Mouse (Mus musculus): ENCODE measurements at regions not wholly inside any gene's neighbourhood (a gene's known extent, or its start where the extent isn't known, plus 50 kb on each side); places are given as distances from the start of the nearest gene placed in this dataset.

- TF ChIP-seq POLR2A (IDR thresholded peaks at IDR 0.05; ENCODE audit: borderline replicate concordance, extremely low read depth, low read depth, low read length), result no peak
- TF ChIP-seq CTCF (IDR thresholded peaks at IDR 0.05; ENCODE audit: insufficient read depth, low read length), result no peak
- no peak for DNase-seq
- H3K4me1 ChIP-seq (ENCODE audit: control insufficient read depth, insufficient read depth, low read length), result no peaks in the 10 kb centered on the region
- 31% methylated on average over 7 of the region's 7 CpGs for WGBS
- no peak overlapping the region for H3K4me3 ChIP-seq (replicated peaks; ENCODE audit: extremely low read depth, low read depth, low read length)
Measured at GRCm38 (mm10) chr3:66592259-66592658, 295.6 kb upstream of the Veph1 start.

GRCm38 (mm10) chr3:66590775-66591174, 294.1 kb upstream of the Veph1 start:
- Histone ChIP-seq H3K4me1 (ENCODE audit: control insufficient read depth, insufficient read depth, low read length) (no peaks in the 10 kb centered on the region), H3K4me3 (replicated peaks; ENCODE audit: extremely low read depth, low read depth, low read length) (no peak overlapping the region)
- 56% methylated on average over 7 of the region's 7 CpGs for WGBS
- TF ChIP-seq POLR2A (IDR thresholded peaks at IDR 0.05; ENCODE audit: borderline replicate concordance, extremely low read depth, low read depth, low read length) (no peak), CTCF (IDR thresholded peaks at IDR 0.05; ENCODE audit: insufficient read depth, low read length) (no peak)
- no peak for DNase-seq

- H3K4me1 ChIP-seq (ENCODE audit: control insufficient read depth, insufficient read depth, low read length), result no peaks in the 10 kb centered on the region
- 75% methylated on average over 4 of the region's 4 CpGs for WGBS
- no peak overlapping the region for H3K4me3 ChIP-seq (replicated peaks; ENCODE audit: extremely low read depth, low read depth, low read length)
- TF ChIP-seq CTCF (IDR thresholded peaks at IDR 0.05; ENCODE audit: insufficient read depth, low read length) (no peak), POLR2A (IDR thresholded peaks at IDR 0.05; ENCODE audit: borderline replicate concordance, extremely low read depth, low read depth, low read length) (no peak)
- no peak for DNase-seq
Measured at GRCm38 (mm10) chr3:66589483-66589882, 292.8 kb upstream of the Veph1 start.

DNA sequence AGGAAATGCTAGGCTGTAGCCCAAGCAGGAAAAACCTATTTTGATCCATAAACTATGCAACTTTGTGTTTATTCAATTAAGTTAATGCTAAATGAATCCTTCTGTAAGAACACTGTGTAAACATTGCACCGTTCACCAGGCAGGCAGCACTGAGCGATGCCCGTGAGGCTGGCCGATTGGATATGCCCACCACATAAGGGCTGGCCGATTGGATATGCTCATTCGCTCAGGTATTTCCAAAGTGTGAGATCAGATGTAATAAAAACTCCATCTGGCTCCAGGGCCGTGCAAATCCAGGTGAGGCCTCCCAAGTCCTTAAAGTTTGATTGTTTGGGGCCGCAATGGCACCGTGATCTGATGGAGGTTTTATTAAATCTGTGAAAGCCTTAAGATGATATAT, 288.2 kb upstream of the Veph1 start:
- 87% methylated on average over 9 of the region's 9 CpGs for WGBS
- Histone ChIP-seq H3K4me1 (ENCODE audit: control insufficient read depth, insufficient read depth, low read length) (no peaks in the 10 kb centered on the region), H3K4me3 (replicated peaks; ENCODE audit: extremely low read depth, low read depth, low read length) (no peak overlapping the region)
- DNase-seq, result no peak
- TF ChIP-seq CTCF (IDR thresholded peaks at IDR 0.05; ENCODE audit: insufficient read depth, low read length), result no peak
- TF ChIP-seq POLR2A (IDR thresholded peaks at IDR 0.05; ENCODE audit: borderline replicate concordance, extremely low read depth, low read depth, low read length), result no peak

DNA sequence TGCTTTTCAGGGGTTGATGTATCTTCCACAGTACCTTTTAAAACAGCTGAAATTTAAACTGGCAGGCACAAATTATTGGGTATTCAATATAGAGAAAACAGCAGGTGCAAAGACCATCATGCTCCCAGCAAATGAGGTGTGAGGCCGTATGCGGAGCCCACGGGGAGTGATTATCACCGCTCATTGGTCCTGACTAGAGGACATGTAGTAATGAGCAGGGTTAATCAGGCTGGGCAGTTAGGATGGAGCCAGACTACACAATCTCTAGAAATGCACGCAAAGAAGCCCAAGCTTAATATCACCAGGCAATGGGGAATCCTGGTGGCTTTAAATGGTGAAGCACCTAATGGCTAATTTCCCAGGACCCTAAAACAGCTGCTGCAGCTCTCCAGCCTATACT, 287.5 kb upstream of the Veph1 start:
- DNase-seq, result no peak
- 94% methylated on average over 5 of the region's 5 CpGs for WGBS
- TF ChIP-seq CTCF (IDR thresholded peaks at IDR 0.05; ENCODE audit: insufficient read depth, low read length), result no peak
- TF ChIP-seq POLR2A (IDR thresholded peaks at IDR 0.05; ENCODE audit: borderline replicate concordance, extremely low read depth, low read depth, low read length), result no peak
- Histone ChIP-seq H3K4me3 (replicated peaks; ENCODE audit: extremely low read depth, low read depth, low read length) (no peak overlapping the region), H3K4me1 (ENCODE audit: control insufficient read depth, insufficient read depth, low read length) (no peaks in the 10 kb centered on the region)

- Histone ChIP-seq H3K4me3 (replicated peaks; ENCODE audit: extremely low read depth, low read depth, low read length) (no peak overlapping the region), H3K4me1 (ENCODE audit: control insufficient read depth, insufficient read depth, low read length) (no peaks in the 10 kb centered on the region)
- TF ChIP-seq POLR2A (IDR thresholded peaks at IDR 0.05; ENCODE audit: borderline replicate concordance, extremely low read depth, low read depth, low read length), result no peak
- no peak for TF ChIP-seq CTCF (IDR thresholded peaks at IDR 0.05; ENCODE audit: insufficient read depth, low read length)
- 77% methylated on average over 1 of the region's 1 CpGs for WGBS
- DNase-seq, result no peak
Measured at GRCm38 (mm10) chr3:66576659-66577058, 280.0 kb upstream of the Veph1 start.

GRCm38 (mm10) chr3:66574321-66574720, 277.7 kb upstream of the Veph1 start:
- WGBS, result 80% methylated on average over 8 of the region's 8 CpGs
- no peak overlapping the region for H3K4me3 ChIP-seq (replicated peaks; ENCODE audit: extremely low read depth, low read depth, low read length)
- no peak for DNase-seq
- no peaks in the 10 kb centered on the region for H3K4me1 ChIP-seq (ENCODE audit: control insufficient read depth, insufficient read depth, low read length)
- no peak for TF ChIP-seq CTCF (IDR thresholded peaks at IDR 0.05; ENCODE audit: insufficient read depth, low read length)

DNA sequence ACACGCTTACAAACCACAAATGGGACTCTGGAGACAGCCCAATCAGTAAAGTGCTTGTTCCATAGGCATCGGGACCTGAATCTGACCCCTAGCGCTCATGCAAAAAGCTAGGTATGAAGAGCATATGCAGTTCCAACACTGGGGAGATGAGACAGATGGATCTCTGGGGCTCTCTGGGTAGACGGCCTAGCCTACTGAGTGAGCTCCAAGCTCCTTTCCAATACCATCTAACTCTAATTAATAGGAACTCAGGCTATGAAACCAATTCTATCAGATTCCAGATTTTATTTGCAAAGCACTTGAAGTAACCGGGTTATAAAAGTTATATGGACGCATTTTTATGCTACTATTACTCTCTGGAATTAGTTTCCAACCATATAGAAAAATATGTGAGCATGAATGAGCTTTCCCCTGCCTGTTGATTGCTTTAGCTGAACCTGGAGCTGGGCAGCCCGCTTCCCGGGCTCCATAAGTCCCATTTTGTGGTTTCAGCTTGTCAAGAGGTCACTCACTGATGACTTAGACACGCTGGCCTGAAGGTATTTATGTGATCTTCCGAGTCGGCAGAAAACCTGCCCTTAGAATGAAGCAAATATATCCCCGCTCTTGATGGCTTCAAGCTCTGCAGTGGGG, 276.4 kb upstream of the Veph1 start:
- DNase-seq, result no peak
- no peaks in the 10 kb centered on the region for H3K4me1 ChIP-seq (ENCODE audit: control insufficient read depth, insufficient read depth, low read length)
- WGBS, result 86% methylated on average over 12 of the region's 12 CpGs
- H3K4me3 ChIP-seq (replicated peaks; ENCODE audit: extremely low read depth, low read depth, low read length), result no peak overlapping the region
- no peak for TF ChIP-seq POLR2A (IDR thresholded peaks at IDR 0.05; ENCODE audit: borderline replicate concordance, extremely low read depth, low read depth, low read length)
- TF ChIP-seq CTCF (IDR thresholded peaks at IDR 0.05; ENCODE audit: insufficient read depth, low read length), result no peak

GRCm38 (mm10) chr3:66570342-66570741, 273.7 kb upstream of the Veph1 start:
- no peak for TF ChIP-seq POLR2A (IDR thresholded peaks at IDR 0.05; ENCODE audit: borderline replicate concordance, extremely low read depth, low read depth, low read length)
- TF ChIP-seq CTCF (IDR thresholded peaks at IDR 0.05; ENCODE audit: insufficient read depth, low read length), result 0 out of 2 replicates have a peak, but pooled peaks have one; percentile 15
- no peak for DNase-seq
- 77% methylated on average over 5 of the region's 5 CpGs for WGBS
- no peak overlapping the region for H3K4me3 ChIP-seq (replicated peaks; ENCODE audit: extremely low read depth, low read depth, low read length)
- H3K4me1 ChIP-seq (ENCODE audit: control insufficient read depth, insufficient read depth, low read length), result no peaks in the 10 kb centered on the region
